Mouse (Mus musculus): ENCODE data around the gene Nt5m.
A peak's percentile ranks its signal among the peaks of the same experiment; 100 is the strongest.
"Not testable (repeated sequence)": the region's sequence is repeated elsewhere in the genome, so short reads cannot be mapped to it uniquely, and the experiment has no call there.

The Nt5m gene

DNA sequence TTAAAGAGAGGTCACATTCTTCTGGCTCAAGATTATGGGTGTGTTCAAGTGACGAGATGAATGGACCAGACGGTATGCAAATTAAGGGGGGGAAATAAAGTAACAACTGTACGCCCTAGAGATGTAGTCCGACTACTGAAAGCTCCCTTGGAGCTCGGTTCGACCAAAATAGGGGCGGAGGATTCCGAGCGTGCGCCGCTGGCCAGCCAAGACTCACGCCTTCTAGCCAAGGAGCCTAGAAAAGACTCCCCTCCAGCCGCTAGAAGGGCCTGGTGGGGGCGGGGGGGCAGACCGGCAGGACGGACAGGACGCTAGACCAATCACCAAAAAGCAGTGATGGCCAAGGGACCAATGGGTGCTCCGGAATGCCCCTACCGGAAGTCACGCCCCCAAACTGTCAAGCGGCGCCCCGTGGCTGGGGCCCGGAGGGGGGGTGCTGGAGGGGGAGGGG is at the start of gene Nt5m:
TSS of gene Nt5m (plus strand) at position 440 of the 451 bp plus-strand sequence.
- peak; percentile 88 to 95 for DNase-seq (ENCODE audit: low spot score in 2 of 2)

DNA sequence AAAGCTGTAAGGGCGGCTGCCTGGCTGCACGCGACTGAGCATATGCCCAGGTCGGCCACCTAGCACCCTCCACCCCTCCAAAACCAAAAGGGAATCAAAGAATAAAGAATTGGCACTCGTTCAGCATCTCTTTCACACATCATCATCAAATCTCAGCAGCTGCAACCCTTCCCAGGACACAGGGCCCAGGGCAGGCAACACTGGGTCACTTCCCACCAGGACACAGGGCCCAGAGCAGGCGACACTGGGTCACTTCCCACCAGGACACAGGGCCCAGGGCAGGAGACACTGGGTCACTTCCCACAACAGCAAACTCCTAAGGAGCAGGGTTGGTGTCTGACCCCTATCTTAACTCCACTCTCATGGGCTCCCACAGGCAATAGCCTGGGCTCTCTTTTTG is 45.9 kb upstream of the Nt5m start:
- DNase-seq (ENCODE audit: low spot score in 2 of 2): no peak

DNA sequence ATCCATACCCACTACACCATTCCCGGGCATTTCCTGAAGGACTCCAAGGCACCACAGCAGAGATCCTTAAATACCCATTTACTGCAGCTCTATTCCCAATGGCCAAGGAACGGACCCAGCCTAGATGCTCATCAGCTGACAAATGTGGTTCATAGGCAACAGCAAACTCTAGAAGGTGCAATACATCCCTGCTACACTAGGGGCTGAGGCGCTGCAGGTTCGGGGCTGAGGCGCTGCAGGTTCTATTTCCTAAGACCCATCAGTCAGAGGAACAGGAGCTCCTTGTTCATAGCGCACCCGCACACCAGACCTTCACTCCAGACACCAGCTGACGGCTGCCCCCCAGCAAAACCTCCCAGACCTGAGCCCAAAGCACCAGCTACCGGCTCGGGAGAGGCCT is 38.8 kb upstream of the Nt5m start:
- DNase-seq (ENCODE audit: low spot score in 2 of 2): no peak

DNA sequence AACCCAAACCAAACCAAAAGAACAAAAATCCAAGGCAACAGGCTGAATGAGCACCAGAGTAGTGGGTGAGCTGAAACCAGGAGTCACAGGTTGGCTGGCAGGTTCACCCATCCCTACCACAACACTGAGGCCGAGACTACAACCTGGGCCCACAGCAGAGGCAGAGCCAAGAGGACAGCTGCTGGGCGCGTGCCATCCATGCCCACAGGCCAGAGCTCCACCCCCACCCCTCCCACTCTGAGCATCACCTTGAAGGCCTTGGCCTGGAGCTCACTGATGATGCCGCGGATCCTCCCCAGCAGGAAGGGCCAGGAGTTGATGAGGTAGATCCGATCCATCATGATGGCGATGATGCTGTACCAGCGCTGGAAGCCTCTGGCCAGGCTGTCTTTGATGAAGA is 37.4 kb upstream of the Nt5m start:
- no peak for DNase-seq (ENCODE audit: low spot score in 2 of 2)

DNA sequence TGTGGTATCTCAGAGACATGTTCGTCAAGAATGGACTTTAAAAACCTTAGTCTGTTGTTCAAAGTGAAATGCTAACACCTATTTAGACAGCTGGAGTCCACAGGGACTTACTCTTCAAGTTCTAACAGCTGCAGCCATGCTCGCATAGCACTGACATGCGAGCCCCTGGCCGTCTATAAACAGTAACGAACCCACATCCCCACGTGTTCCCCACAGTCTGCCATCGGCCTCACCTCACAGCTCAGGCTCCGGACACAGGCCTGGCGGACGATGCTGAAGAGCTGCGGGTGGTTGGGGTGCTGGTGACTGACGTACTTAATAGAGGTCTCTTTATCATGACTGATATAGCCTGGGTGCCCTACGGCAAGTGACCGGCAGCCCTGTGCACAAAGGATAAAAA is 35.7 kb upstream of the Nt5m start:
- no peak for DNase-seq (ENCODE audit: low spot score in 2 of 2)

DNA sequence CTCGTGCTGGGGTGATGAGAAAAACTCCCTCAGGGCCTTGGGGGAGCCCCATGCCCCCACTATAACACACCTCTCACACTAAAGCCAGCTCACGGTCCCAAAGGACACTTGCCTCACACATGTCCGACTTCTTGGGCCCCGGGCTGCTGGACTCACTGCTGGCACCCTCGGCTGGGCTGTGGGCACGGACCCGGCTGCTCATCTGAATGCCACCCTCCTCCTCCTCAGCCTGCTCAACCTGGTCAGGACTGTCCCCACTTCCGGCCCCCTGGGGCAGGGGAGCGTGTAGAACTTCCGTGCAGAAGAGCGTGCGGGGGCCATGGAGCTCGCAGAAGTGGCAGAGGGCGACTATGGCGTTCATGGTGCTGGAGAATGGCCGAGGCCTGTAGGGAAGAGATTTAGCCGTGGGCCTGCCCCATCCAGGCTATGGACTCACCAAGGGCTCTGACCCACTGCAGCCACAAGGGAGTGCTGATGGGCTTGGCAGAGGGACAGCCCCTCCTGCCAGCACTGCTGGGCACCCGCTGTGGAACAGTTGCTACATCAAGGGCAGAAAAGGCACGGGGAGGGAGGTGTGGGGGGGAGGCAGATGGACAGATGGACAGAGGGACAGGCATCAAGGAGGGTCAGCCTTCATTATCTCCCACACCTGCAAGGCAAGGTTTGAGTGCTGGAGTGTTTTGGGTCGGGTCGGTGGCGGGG is 34.7 kb upstream of the Nt5m start:
- no peak for DNase-seq (ENCODE audit: low spot score in 2 of 2)

DNA sequence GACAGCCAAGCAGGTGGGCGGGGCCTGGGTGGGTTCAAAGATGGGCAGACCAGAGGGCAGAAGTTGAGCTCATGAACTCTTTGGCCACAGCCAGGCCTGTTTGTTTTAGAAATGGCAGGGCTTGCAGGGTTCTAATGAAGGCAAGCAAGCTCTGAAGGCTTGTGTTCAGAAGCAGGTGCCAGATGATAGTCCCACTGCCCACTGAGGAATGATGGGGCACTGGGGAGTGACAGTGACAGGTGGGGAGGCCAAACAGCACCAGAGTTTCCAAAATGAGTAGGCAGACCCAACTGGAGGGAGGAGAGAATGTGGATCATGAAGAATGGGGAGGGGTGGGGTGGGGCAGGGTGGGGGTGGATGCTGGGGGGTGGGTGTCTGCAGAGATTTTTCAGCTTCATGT is 34.0 kb upstream of the Nt5m start:
- no peak for DNase-seq (ENCODE audit: low spot score in 2 of 2)

DNA sequence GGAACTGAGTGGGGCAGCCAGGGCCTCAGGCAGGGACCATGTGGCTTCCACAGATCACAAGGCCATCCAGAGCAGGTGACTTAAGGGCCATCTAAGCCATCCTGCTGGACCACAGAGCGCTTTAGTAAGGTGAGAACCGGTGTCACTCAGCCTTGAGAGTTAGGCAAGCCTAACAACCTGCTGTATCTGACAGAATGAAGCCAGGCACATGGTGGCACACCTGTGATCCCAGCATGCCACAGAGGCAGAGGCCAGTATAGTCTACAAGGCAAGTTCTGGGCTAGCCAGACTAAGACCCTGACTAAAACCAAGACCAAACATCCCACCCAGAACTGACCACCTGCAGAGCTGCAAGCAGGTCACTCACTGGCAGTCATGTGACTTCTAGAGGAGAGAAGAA is 33.6 kb upstream of the Nt5m start:
- DNase-seq (ENCODE audit: low spot score in 2 of 2): no peak

DNA sequence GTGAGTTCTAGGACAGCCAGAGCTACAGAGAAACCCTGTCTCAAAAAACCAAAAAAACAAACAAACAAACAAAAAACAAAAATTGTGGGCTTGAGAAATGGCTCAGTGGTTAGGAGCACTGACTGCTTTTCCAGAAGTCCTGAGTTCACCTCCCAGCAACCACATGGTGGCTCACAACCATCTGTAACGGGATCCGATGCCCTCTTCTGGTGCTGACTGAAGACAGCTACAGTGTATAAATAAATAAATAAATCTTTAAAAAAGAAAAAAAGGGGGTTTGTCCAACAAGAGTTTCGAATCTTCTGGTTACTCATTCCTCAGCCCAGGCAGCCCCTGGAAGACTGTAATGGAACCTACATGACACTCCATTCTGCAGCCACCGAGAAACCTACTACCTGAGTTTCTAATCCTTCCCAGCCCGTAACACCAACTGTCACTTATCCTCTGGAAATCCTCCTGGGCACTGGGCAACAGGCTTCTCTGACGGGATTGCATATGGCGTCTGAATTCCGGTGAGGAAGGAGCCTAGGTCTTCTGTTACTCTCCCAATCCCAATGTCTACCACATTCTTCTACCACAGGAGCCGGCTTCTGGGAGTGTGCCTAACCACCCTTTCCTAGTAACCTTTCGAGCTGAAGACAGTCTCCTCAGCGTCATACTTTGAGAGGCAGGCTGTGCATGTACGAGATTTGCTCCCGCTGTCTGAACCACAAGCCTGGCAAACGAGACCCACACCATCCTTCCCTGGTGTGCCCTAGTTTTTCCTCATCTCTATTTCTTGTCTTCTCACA is 30.9 kb upstream of the Nt5m start:
- no peak for DNase-seq (ENCODE audit: low spot score in 2 of 2)

DNA sequence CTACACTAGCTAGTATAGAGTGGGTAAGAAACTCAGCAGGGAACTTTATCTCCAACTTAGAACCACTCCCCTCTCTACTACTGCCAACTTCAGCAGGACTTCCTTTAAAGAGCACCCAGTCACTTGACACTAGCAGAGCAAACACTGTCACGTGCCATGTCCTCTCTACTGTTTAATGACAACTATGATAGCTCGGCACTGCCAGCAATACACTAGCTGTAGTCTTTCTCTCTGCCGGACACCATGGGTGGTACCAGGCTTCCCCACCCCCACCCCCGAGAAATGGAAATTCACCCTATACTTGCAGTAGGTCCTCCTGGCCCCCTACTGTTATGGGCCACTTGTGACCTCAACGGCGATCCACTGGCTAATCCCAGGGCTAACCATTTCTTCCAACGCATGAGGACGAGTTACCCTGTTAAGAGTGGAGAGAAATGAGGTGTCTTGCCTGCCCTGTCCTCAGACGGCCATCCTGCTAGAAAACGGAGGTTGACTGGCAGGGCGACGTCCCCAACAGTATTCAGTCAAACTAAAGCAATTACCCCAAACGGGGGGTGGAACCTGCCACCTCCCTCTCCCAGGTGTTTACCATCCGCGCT is 30.1 kb upstream of the Nt5m start:
- peak in 1 of 2 experiments; percentile 11 for DNase-seq (ENCODE audit: low spot score in 2 of 2)

DNA sequence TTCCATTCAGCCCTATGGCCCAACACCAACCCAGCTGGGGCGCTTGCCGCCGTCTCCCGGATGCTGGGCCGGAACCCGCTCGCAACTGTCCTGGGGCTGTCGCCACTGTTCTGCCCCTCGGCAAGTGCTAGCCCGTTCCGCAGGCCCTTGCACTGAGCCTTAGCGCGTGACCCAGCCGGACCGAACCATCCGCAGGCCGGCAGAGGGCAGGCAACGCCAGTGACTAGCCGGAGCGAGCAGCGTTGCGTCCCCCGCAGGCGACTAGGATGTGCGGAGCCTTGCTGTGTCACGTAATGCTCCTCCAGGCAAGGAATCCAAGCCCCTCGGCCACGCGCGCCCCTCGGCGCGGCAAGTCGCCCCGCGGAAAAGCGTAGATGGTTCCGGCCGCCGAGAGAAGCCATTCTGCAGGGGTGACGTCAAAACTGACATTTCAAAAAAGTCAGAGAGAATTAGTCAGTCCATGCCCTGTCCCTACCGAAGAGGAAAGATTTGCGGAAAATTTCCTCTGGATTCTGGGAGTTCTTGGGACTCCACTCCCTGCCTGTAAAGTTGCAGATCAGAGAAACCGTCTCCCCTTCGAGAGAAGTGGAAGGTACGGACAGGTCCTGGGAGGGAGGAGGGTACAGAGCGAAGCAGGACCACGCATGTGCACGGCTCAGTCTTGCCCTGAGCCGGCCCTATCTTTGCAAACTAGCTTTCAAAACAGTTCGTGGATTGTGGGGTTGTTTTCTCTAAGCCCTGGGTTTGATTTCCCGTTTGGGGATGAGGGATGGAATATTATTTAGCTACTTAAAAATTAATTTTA is 29.4 kb upstream of the Nt5m start, which contains the start of gene Flcn:
TSS of gene Flcn (minus strand) at position 347 of the 805 bp plus-strand sequence.
- DNase-seq (ENCODE audit: low spot score in 2 of 2): peak; percentile 66 to 79

DNA sequence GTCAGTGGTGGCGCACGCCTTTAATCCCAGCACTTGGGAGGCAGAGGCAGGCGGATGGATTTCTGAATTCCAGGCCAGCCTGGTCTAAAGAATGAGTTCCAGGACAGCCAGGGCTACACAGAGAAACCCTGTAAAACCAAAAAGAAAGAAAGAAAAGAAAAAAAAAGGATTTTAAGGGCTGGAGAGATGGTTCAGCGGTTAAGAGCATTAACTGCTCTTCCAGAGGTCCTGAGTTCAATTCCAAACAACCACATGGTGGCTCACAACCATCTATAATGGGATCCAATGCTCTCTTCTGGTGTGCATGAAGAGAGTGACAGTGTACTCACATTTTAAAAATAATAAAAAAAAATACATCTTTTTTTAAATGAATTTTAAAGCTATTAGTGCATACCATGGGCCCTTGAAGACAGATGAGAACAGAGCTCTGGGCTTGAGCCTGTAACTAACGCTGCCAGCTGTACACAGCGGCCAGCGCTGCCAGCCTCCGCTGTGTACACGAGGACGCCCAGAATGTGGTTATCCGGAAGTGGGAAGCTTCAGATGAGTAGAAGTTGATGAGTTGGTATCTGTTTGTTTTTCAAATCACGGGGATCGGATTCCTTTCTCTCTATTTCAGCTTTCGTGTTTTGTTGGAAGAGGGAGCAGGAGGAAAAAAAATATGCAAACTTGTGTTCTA is 28.6 kb upstream of the Nt5m start:
- no peak for DNase-seq (ENCODE audit: low spot score in 2 of 2)

DNA sequence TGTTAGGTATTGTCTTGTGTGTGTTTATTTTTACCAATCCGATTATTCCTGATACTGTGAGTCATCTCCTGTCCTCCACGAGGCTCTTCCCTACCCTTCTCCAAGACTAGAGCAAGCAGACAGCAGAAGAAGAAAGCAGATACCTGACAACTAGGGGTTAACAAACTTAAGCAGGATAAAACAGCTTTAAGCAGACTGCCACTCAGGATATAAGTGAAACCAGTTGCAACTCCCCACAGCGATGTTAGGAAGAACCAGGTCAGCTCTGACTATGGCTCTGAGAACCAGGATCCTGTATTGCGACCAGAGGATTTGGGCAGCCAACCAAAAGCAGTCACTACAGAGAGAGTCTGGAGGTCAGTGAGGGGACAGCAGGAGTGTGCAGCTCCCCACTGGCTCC is 28.0 kb upstream of the Nt5m start:
- DNase-seq (ENCODE audit: low spot score in 2 of 2): no peak

DNA sequence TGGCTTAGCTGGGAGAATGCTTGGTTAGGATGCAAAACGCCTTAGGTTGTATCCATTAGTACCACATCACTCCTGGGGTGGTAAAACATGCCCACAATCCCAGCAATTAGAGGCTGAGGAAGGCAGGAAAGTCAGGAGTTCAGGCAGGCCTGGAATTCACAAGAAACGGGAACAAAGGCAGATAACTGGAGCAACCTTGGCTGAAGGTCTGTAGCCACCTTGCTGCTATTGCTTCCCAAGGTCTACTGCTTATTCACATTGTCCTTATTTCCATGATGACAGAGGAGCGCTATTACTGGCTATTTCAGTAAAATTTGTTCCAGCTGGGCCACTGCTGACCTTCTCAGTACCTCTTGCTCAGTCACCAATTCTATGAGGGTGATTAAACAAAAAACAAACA is 26.0 kb upstream of the Nt5m start:
- no peak for DNase-seq (ENCODE audit: low spot score in 2 of 2)

DNA sequence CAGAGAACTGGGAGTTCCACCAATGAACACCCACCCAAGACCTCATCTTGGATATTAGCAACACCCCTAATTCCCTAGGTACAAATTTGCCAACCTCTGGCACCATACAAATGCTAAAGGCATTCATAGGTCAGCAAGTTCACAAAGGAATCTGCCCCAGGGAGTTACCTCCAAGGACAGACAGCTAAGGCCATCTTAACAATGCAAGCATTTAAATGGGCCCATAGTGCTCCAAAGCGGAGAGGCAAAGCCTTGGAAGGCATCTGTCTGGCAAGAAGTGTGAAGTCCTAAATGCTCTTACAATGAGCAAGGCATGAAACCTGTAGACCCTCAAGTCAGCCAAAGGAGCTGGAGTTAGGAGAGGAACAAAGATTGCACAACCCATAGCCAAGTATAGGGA is 24.9 kb upstream of the Nt5m start:
- no peak for DNase-seq (ENCODE audit: low spot score in 2 of 2)

DNA sequence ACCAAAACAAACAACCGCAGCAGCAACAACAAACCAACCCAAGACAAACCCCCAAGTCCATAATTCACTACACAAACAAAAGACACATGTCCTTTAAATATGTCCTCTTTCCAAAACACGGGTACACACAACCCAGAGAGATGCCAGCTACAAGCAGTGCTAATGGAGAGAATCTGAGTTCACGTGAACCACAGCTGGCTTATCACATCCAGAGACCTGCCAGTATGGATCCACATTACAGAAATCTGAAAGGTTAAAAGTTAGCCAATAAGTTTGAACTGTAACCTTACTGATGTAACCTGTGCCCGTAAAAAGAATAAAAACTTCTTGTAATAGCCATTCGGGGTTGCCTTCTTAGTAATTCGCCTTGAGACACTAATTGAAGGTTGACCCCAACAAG is 24.3 kb upstream of the Nt5m start:
- DNase-seq (ENCODE audit: low spot score in 2 of 2): no peak

DNA sequence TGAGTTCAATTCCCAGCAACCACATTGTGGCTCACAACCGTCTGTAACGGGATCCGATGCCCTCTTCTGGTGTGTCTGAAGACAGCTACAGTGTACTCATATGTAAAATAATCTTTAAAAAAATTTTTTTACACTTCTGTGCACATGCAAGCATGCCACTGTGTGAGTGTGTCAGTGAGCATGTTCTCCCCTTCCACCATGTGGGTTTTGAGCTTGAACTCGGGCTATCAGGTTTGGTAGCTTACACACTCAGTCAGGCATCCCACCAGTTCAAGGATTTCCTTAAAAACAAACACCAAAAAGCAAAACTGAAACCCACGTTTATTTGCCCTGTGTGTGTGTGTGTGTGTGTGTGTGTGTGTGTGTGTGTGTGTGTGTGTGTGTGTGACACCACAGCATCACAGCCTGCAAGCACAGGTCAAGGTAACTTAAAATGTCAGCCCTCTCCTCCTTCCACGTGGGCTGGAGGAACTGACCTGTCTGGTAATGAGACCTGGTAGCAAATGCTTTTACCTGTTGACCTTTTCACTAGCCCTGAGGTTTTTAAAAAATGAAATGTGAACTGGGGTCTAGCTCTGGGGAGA is 23.7 kb upstream of the Nt5m start:
- no peak for DNase-seq (ENCODE audit: low spot score in 2 of 2)

DNA sequence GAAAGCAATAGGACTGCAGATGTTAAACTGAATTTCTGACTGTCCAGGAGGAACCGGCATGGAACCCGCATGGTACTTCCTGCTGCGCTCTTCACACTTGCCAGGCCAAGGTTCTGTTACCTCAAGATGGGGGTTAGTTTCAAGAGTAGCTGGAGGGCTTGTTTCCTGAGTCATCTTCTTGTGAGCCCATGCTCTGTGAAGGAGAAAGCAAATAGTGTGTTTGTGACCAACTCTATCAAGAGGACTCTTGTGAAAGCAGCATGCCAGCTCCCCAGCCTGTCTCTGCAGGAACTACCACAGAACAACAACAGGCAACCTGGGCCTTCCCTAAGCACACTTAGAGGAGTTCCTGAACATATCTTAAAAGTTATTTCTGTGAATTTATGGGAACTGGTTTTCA is 21.3 kb upstream of the Nt5m start:
- no peak for DNase-seq (ENCODE audit: low spot score in 2 of 2)

DNA sequence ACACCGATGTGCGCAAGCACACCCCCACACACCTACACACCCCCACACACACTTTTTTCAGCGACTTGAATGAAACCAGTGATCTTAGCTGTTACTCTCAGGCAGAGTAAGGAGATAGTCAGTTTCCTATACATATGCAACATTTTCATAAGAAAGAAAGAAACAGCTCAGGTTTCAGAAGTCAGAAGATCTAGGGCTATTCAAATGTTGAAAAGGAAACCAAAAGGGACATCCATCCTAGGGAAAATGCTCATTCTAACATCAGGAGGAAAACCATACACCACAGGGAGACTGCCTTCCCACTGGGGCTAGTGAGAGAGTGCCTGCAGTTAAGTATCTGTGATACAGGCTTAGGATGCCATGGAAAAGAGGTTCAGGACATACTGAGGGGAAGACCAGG is 17.6 kb upstream of the Nt5m start:
- DNase-seq (ENCODE audit: low spot score in 2 of 2): no peak

DNA sequence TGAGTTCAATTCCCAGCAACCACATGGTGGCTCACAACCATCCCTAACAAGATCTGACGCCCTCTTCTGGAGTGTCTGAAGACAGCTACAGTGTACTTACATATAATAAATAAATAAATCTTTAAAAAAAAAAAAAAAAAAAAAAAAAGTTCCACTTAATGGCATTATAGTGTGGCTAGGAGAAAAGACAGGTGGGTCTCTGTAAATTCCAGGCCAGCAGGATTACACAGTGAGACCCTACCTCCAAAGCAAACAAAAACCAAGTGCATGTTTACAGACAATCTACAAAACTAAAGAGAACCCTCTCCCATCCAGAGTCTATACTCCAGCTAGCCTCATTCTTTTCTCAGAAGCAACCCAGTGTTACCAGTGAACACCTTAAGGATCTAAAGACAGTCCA is 1.5 kb upstream of the Nt5m start:
- DNase-seq (ENCODE audit: low spot score in 2 of 2): not testable (repeated sequence)

DNA sequence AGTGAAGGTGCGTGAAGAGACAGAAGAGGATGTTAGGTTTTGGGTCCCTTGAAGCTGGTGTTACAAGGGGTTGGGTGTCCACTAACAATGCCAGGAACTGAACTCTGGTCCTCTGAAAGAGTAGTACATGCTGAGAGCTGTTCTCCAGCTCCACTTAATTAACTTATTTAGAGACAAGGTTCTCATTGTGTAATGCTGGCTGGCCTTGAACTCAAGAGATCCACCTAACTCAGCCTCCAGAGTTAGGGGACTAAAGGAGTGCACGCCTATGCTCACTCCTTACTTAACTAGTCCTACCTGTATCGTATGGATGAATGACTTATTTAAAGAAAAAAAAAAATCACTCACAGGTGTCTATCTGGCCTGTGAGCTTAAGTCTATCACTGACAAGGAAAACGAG is 821 bp upstream of the Nt5m start:
- no peak for DNase-seq (ENCODE audit: low spot score in 2 of 2)
